Mouse (Mus musculus) common myeloid progenitor, adult 5-6 weeks (primary cell): ENCODE measurements around the gene Lamc3. TPM values are rescaled to one million over a fixed set of nuclear protein-coding genes. Genes with fewer than 3 reads are reported as not detected.
"Not testable (repeated sequence)": the region's sequence is repeated elsewhere in the genome, so short reads cannot be mapped to it uniquely, and the experiment has no call there.

ENCODE experiments used
- ATAC-seq: replicated peaks from 2 replicates; pipeline ENCODE4 v1.8.0; 2016; ENCODE audit warnings: low read depth, mild to moderate bottlenecking, moderate TSS enrichment, inconsistent platforms; ENCODE audit not compliant: poor library complexity, severe bottlenecking
- total RNA-seq: library from RNA; stranded (forward); fragments of 200-1000, 187-1606 nt; gene quantifications from 2 replicates; pipeline ENCODE4 v1.2.3, GENCODE M21; 2017

The Lamc3 gene
- total RNA-seq, 1 experiment from 2014 or later = 0.14 TPM

DNA sequence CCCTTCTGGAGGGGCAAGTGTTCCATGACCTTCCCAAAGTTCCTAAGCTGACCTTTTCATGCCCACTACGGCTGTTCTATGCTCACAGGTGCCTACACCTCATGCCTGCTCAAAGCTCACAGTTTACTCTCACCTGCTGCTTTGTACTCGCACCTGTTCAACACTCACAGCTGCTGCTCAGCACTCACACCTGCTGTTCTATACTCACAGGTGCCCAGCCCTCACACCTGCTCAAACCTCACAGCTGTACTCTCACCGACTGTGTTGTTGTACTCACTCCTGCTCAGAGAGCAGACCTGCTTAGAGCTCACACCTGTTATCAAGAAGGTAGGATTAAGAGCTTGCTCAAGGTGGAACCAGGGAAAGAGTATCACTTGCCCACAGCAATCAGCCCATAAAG is 16.4 kb upstream of the Lamc3 start:
- ATAC-seq = no peak

DNA sequence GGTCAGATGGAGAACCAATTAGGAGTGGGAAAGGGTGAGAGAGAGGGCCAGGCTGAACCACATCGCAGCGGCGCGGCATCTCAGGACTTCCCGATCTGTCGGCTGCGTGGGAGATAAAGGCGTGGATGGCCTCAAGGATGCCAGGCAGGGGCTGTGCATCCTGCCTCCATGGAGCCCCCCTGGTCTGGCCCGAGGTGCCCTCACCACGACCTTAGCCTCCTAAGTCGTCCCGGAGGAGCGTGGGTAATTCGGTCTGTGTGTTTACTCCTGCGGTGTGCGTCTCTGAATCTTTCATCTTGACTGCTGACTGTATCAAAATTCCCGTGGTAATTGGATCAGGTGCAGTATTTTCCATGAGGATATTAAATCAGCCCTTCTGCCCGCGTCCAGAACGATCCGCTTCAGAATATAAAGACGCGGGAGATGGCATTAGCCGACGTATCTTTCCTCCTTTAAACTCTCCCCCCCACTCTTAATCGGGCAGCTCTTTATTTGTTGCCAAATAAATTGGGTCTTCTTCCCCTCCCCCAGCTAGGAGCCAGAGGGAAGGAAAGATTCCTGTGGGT is 12.7 kb upstream of the Lamc3 start:
- ATAC-seq = no peak

DNA sequence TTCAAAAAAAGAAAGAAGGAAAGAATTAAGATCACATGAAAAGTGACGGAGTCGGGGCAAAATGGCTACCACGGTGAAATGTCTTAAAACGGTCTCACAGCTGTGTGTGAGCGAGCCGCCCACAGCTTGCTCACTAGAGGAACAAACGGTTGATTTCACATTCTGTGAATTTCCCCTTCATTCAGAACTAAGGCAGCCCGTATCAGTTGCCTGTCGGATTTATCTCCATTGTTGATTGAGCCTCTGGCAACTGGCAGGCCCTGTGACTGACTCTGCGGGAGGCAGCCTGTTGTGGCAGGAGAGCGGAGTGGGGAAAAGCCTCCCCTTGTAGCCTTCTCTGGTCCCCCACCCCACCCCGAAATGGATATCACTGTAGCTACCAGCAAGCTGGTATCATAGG is 10.6 kb upstream of the Lamc3 start:
- ATAC-seq = no peak

DNA sequence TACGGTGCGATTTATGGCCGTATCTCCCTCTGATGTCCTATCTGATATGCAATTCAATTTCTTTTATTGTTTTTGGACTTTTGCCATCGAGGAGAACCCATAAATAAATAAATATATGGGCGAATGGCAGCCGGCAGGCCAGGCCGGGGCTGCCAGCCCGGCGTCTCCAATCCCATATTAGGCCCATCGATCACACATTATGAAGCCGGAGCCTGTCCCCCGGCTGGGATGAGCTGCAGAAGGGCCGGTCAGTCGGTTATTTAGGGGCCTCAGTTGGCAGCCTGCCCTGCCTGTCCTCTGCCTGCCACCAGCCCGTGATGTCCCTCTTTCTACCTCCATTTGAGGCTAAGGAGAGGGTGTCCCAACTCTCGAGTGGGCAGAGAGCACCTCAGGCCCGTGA is 8.5 kb upstream of the Lamc3 start:
- ATAC-seq = no peak

DNA sequence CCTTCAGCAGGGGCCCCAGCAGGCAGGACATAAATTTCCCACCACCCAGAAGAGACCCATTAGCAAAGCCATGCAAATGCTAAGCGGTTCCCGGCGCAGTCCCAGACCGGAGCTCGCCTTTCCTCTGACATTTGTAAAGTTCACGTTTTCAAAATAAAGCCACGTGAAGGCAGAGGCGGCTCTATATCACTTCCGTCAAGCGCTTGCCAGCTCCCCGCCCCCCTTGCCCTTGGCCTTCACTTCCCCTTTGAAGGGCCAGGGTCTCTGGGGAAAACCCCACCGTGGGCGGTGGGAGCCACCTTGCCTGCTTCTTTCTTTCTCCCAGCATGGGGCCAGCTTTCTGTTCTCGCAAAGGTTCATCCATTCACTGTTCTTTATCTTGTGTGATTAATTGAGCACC is 6.2 kb upstream of the Lamc3 start:
- peak; percentile 29 for ATAC-seq

DNA sequence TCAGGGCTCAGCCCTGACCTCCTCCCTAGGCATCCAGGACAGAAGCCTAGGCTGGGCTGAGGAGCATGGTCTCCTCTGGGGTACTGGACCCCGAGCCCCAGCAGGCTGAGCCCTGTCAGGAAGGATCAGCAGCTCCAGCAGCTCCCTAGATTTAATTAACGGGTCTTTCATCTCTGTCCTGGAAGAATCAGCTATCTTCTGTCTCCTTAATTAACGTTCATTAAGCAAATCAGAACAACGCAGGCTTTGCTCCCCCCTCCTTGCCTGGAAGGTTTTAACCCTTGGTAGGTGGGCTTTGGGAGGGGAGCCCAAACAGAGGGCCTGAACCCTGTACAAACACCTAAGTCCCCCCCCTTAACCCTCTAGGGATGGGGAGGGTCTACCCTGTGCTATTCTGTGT is 4.0 kb upstream of the Lamc3 start:
- ATAC-seq = no peak

DNA sequence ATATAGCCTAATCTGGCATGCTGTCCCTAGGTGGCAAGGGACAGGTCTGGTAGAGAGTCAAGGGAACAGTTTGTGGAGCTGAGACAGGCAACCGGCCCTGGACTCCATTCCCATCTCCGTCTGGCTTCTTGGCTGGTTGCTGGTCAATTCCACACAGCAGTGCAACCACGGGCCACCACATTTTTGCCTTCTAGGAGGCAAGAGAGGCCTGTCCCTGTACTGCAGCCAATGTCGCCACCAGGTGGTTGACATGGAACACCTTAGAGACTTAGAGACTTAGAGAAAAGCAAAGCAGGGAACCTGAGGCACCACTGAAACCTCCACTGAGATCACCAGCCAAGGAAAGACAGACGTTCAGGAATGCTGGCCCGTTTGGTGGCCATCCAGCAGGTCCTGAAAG is 2.3 kb upstream of the Lamc3 start:
- ATAC-seq = peak; percentile 53

DNA sequence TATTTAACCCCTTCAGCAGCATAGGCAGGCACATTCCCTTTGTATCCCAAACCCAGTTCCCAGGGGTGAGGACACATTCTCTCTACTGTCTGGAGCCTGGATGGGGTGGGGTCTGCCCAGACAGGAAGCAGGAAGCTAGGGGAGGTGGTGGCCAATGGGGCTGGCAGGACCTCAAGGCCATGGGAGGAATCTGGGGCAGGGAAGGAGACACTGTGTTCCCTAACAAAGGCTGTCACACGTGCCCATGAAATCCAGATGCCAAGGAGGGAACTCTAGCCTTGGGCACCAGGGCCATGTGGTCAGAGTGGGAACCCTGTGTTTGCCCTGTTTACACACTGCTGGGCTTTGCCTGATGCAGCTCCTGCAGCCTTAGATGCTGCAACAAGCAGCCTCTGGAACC is 1.8 kb downstream of the Lamc3 start:
- no peak for ATAC-seq

DNA sequence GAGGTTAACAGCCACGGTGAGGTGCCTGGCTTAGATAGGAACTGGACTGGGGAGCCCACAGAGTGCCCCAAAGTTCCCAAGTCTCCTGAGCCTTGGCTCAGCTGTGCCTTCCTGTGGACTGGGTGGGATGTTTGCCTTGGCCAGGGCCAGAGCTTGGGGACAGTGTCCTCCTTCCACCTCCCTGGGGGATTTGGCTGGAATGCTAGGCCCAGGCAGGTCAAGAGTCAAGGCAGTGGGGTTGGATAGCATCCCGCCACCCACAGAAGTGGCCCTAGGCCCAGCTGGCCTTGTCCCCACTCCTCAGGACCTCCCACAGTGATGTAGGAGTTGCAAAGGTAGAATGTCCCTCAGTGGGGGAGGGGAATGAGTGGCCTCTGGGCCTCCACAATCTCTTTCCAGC is 4.1 kb downstream of the Lamc3 start:
- ATAC-seq = no peak

DNA sequence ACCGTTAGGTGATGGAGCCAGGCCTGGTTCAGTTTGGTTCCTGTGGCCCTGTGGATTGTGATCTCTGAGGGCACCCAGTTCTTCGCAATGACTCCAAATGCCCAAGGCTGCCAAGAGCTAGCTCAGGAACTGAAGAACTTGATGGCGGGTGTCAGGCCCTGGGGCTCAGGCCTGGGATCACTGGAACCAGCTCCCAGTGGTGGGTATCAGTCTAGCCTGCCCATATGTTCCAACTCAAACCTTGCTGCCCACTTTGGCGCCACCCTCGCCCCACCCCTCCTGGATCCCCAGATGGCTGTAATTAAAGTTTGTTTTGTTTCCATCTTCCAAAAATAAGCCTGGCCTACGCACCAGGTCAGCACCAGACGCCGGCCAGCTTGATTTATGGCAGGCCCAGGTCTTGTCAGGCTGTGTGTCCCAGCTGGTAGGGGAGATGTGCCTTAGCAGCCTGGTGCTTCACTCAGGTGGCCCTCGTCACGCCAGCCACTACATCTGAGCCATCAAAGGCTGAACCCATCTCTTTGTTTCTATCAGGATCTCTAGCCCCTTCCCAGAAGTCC is 6.1 kb downstream of the Lamc3 start:
- ATAC-seq = no peak

DNA sequence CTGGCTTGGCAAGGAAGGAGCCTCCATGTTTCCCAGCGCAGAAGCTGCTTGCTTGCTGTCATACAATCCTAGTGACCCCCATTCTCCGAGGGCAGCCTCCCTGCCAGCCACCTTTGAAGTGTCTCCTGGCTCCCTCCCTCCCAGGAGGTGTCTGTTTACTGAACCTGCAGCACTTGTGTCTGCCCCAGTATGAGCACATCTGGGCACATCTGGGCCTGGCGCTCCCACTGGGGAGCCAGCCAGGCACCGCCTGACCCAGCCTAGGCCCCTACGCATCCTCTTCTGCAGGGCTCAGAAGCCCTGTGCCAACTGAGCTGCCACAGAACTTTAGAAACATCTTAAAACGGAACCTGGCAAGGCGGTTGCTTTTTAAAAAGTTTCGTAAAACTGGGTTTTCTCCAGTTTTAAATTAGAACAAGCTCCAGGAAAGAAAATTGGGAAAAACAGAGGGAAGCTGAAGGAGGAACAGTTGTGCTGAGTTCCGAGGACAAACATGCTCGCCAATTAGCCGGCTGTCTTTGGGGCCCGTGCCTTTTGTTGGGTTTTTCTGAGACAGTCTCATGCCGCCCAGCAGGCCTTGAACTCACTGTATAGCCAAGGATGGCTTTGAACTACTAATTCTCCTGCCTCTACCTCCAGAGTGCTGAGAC is 7.3 kb downstream of the Lamc3 start:
- no peak for ATAC-seq

DNA sequence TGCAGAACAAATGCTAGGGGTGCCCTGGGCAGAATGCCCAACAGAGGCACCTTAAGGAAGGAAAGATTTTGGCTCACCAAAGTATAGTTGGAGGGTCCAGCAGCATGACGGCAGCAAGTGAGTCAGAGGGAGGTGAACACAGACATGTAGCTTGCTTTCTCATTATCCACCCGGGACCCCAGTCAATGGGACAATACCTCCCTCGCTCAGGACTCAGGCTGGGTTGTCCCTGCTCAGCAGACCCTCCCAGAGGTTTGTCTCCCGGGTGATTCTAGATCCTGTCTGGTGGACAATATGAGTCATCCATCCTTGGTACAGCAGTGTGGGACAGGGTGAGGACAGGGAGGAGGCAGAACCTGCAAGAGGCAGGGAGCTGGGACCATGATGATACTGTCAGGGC is 13.8 kb downstream of the Lamc3 start:
- no peak for ATAC-seq

DNA sequence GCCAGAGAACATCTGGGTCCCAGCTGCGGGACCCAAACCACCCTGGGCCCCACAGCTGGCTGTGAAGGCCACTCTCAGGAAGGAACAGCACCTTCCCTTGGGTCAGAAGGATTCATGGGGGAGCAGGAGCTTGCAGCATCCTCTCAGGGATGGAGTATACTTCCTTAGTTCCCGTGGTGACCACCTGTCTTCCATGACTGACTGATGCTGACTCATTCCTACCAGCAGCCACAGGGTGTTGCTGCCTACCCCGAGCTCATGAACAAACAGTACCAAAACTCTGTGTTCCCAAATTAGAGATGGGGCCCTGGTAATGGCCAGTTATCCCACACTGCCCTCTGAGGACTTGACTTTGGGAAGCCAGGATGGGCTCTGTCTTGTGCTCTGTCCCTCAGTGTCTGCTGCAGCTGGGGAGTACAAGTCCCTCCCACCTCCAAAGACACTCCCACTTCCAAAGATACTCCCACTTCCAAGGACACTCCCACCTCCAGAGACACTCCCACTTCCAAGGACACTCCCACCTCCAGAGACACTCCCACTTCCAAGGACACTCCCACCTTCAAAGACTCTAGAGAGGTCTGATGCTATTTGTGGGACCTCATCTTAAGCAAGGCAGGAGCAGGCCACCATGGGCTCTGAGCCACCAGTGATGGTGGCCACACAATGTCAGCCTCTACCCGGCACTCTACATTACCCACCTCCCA is 14.7 kb downstream of the Lamc3 start:
- ATAC-seq = peak; percentile 29; the same call in 1 of the 2 replicates

DNA sequence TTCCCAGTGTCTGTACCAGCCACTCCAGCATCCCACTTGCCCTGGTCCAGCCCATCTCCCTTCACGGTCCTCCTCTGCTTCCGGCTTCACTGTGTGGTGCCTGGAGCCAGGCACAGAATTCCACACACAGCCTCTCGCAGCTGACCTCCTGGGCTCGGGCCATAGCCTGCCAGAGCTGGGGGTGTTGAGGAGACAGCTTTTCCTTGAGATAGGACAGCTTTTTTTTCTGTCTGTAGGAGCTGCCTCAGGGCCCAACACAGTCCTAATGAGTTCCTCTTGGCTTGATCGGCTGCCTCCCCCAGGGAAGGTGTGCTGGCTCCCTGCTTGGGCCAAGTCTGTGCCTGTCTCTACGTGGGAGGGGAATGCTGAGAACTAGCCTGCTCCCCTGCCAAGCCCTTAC is 17.0 kb downstream of the Lamc3 start:
- ATAC-seq = no peak

DNA sequence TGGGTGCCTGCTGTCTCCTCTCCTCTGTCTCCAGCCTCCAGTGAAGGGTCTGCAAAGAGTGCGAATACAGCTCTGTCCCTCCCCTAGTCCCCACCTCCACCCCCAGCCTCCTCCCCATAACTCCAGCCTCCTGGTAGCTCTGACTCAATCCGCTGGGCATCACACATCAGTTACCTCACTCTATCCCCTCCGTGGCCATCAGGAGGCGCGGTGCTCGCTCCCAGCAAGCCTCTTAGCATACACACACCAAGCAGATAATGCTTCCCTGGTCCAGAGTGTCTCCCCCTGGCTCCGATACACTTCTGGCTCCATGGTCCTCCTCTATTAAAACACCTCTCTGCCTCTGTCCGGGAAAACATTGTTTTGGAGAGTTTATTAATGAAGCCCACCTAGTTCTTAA is 17.5 kb downstream of the Lamc3 start:
- no peak for ATAC-seq

DNA sequence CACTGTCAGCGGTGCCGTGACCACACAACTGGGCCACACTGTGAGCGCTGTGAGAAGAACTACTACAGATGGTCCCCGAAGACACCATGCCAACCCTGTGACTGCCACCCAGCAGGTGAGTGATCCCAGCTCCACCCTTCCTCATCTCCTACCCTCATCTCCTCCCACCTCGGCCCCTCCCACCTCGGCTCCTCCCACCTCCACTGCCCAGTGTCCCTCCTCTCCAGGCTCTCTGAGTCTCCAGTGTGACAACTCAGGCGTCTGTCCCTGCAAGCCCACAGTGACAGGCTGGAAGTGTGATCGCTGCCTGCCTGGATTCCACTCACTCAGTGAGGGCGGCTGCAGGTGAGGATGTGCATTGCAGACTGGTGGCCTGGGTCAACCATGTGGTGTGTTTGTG is 18.6 kb downstream of the Lamc3 start:
- no peak; the same call in 1 of the 2 replicates for ATAC-seq

DNA sequence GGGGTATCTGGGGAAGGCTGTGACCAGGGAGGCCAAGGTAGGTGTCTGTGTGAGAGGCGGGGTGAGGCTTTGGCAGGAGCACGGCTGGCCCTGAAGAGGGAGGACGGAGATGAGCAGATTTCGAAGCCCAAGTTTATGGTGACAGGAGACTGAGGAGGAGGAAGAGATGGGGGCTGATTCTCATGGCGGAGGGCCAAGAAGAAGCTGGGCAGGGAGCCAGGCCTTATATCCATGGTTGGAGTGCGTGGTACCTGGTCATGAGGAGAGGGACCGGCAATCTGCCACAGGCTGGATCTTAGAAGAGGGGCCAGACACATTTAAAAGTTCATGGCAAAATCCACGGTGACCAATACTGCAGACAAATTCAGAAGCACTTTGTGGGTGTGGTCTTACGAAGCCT is 19.3 kb downstream of the Lamc3 start:
- no peak for ATAC-seq

DNA sequence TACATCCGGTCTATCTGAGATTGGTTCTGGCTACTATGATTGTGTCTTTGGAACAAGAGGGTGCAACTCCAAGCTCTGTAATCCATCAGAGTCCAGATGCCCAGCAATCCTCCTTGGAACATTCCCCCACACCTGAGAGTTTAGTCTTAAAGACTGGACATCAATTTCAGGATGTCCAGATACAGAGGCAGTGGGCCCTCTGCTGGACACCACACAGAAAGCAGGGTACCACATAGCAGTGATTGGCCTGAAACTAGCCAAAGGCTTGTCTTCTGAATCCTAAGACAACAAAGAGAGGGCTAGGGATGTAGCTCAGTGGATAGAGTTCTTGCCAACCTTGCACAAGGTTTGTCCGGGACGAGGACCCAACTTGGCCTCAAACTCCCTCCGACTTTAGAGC is 25.5 kb downstream of the Lamc3 start:
- no peak for ATAC-seq

DNA sequence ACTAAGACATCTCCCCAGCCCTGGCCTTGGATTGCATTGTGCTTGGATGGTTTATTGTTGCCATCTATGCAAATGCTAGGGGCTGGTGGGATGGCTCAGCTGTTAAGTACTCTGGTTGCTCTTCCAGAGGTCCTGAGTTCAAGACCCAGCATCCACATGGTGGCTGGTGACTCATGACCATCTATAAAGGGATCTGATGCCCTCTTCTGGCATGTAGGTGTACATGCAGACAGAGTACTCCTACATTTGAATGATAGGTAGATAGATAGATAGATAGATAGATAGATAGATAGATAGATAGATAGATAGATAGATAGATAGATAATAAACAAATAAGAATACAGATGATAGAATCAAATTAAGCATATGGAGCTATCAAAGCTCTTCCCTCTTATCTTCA is 27.1 kb downstream of the Lamc3 start:
- ATAC-seq = not testable (repeated sequence)

DNA sequence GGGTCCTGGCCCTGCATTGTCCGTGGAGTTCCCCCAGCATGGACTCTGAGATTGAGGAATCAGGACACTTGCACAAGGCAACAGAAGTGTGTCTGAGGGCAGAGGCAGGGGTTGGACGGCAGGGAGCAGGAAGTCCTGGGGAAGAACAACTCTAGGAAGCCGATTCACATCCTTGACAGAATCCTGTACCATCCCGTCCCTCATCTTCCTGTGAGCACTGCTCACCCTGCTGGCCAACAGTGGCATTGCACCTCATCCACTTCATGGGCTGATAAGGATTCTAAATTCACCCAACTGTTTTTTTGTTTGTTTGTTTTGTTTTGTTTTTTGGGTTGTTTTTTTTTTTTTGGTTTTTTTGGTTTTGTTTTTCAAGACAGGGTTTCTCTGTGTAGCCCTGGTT is 28.0 kb downstream of the Lamc3 start:
- peak; percentile 72; the same call in 1 of the 2 replicates for ATAC-seq

DNA sequence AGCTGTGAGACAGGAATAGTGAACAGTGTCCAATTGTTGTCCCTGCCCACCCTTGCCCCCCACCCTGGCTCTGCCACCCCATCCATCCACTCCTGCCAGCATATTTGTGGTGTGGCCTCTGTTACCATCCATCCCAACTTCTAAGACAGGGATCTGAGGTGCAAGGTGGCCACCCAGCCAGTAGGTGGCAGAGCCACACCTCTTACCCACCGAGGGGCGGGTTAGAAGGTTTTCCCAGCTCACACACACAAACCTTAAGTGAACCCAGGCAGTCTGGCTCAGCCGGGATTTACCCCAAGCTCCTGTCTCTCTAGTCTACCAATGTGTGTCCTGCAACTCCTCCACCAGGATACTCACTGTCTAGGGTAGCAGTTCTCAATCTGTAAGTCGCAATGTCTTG is 30.5 kb downstream of the Lamc3 start:
- ATAC-seq = peak; percentile 69
